In genomic region chr11:69272122-69272740, GRCm38 (mm10) we compare ENCODE assay signal across 10 mouse cellular contexts. TPM values are rescaled to one million over a fixed set of nuclear protein-coding genes. Genes with fewer than 3 reads are reported as not detected.
DNase-seq lines count a peak whose midpoint lies in the region; ATAC-seq lines count a peak whose summit lies in the region.
"Had no signal": no experiment of that assay in that cellular context is flagged by ENCODE, and none has a peak within 500 bp of the region (broad histone marks: within the 10 kb centered on the region; RNA-seq: fewer than 3 reads in every experiment).

No protein-coding gene starts in this region.

- no peak overlapping the region for H3K4me2 ChIP-seq in hindbrain, embryonic 14.5 days (replicated peaks)
- no peak overlapping the region for H3K4me2 ChIP-seq in hindbrain, embryonic 12.5 days (replicated peaks)
- no peak overlapping the region for H3K4me2 ChIP-seq in intestine, embryonic 16.5 days (ENCODE audit: low read depth, low read length)
- H3K4me2 ChIP-seq in limb, embryonic 11.5 days (ENCODE audit: low read depth, severe bottlenecking) = no peak overlapping the region

- H3K36me3 ChIP-seq in hindbrain, embryonic 14.5 days (replicated peaks; ENCODE audit: control insufficient read depth, insufficient read depth) = no peaks in the 10 kb centered on the region
- H3K36me3 ChIP-seq in hindbrain, embryonic 12.5 days = no peaks in the 10 kb centered on the region
- H3K36me3 ChIP-seq in embryonic facial prominence, embryonic 10.5 days (replicated peaks) = no peaks in the 10 kb centered on the region
- H3K36me3 ChIP-seq in intestine, embryonic 16.5 days (ENCODE audit: control insufficient read depth, insufficient read depth, low read length) = no peaks in the 10 kb centered on the region
- no peaks in the 10 kb centered on the region for H3K36me3 ChIP-seq in limb, embryonic 11.5 days (ENCODE audit: control insufficient read depth, insufficient read depth, low read length)

- no peaks in the 10 kb centered on the region for H3K9me3 ChIP-seq in hindbrain, embryonic 14.5 days (ENCODE audit: control insufficient read depth, low read length)
- no peaks in the 10 kb centered on the region for H3K9me3 ChIP-seq in hindbrain, embryonic 12.5 days (replicated peaks)
- H3K9me3 ChIP-seq in embryonic facial prominence, embryonic 10.5 days = no peaks in the 10 kb centered on the region
- H3K9me3 ChIP-seq in intestine, embryonic 16.5 days (ENCODE audit: control insufficient read depth, low read length) = no peaks in the 10 kb centered on the region
- H3K9me3 ChIP-seq in limb, embryonic 11.5 days (ENCODE audit: control insufficient read depth, low read length) = no peaks in the 10 kb centered on the region

- H3K4me3 ChIP-seq in hindbrain, embryonic 14.5 days (replicated peaks; ENCODE audit: low read length) = no peak overlapping the region
- H3K4me3 ChIP-seq in hindbrain, embryonic 12.5 days = no peak overlapping the region
- H3K4me3 ChIP-seq in embryonic facial prominence, embryonic 10.5 days = no peak overlapping the region
- H3K4me3 ChIP-seq in intestine, embryonic 16.5 days (ENCODE audit: low read length) = no peak overlapping the region
- no peak overlapping the region for H3K4me3 ChIP-seq in limb, embryonic 11.5 days (ENCODE audit: low read depth, low read length)
- H3K4me3 ChIP-seq: erythroblast, embryonic 14.5 days had no signal

- DNase-seq in hindbrain, embryonic 14.5 days (ENCODE audit: low spot score) = peak; percentile 91
- DNase-seq in adrenal gland, postnatal 10 days = peak; percentile 92
- peak; percentile 82 for DNase-seq in embryonic facial prominence, embryonic 10.5 days (ENCODE audit: low spot score)
- peak; percentile 90 for DNase-seq in limb, embryonic 11.5 days (ENCODE audit: low spot score)
- peak; percentile 59 for DNase-seq in retina, adult 2 months (ENCODE audit: low read depth, low spot score)
- DNase-seq in thymus, postnatal 25 days = peak; percentile 80

- no peak for ATAC-seq in hindbrain, embryonic 14.5 days (ENCODE audit: low FRiP score)
- ATAC-seq in hindbrain, embryonic 12.5 days (ENCODE audit: low FRiP score) = no peak
- peak; percentile 11; the same call in 1 of the 2 replicates for ATAC-seq in intestine, embryonic 16.5 days
- ATAC-seq in limb, embryonic 11.5 days (ENCODE audit: insufficient number of reproducible peaks, low FRiP score, low TSS enrichment, low read depth) = no peak

- no peaks in the 10 kb centered on the region for H3K27me3 ChIP-seq in hindbrain, embryonic 14.5 days (ENCODE audit: control insufficient read depth, insufficient read depth, low read length)
- H3K27me3 ChIP-seq in hindbrain, embryonic 12.5 days = peaks cover 7% of the 10 kb centered on the region; the same call in 1 of the 2 replicates
- peaks cover 29% of the 10 kb centered on the region for H3K27me3 ChIP-seq in embryonic facial prominence, embryonic 10.5 days (replicated peaks; ENCODE audit: low read depth, poor library complexity, severe bottlenecking)
- H3K27me3 ChIP-seq in intestine, embryonic 16.5 days (replicated peaks; ENCODE audit: control insufficient read depth, insufficient read depth, low read length) = no peaks in the 10 kb centered on the region
- H3K27me3 ChIP-seq in limb, embryonic 11.5 days (ENCODE audit: control insufficient read depth, insufficient read depth, low read length) = no peaks in the 10 kb centered on the region

- no peak overlapping the region for H3K9ac ChIP-seq in hindbrain, embryonic 14.5 days
- no peak overlapping the region for H3K9ac ChIP-seq in hindbrain, embryonic 12.5 days
- no peak overlapping the region for H3K9ac ChIP-seq in intestine, embryonic 16.5 days (ENCODE audit: low read depth, low read length)
- no peak overlapping the region for H3K9ac ChIP-seq in limb, embryonic 11.5 days (ENCODE audit: low read length)

- no peaks in the 10 kb centered on the region for H3K4me1 ChIP-seq in hindbrain, embryonic 14.5 days (replicated peaks; ENCODE audit: control insufficient read depth, insufficient read depth, low read length)
- H3K4me1 ChIP-seq in hindbrain, embryonic 12.5 days = peaks cover 5% of the 10 kb centered on the region; the same call in 1 of the 2 replicates
- H3K4me1 ChIP-seq in embryonic facial prominence, embryonic 10.5 days = peaks cover 10% of the 10 kb centered on the region
- H3K4me1 ChIP-seq in intestine, embryonic 16.5 days (ENCODE audit: control insufficient read depth, insufficient read depth, low read length) = no peaks in the 10 kb centered on the region
- H3K4me1 ChIP-seq in limb, embryonic 11.5 days (ENCODE audit: control insufficient read depth, insufficient read depth, low read length) = no peaks in the 10 kb centered on the region

- 39% methylated on average over 16 of the region's 16 CpGs for WGBS in hindbrain, embryonic 14.5 days
- WGBS in hindbrain, embryonic 12.5 days = 37% methylated on average over 16 of the region's 16 CpGs
- WGBS in embryonic facial prominence, embryonic 10.5 days = 38% methylated on average over 16 of the region's 16 CpGs
- WGBS in intestine, embryonic 16.5 days = 37% methylated on average over 16 of the region's 16 CpGs
- WGBS in limb, embryonic 11.5 days = 41% methylated on average over 16 of the region's 16 CpGs

- H3K27ac ChIP-seq in hindbrain, embryonic 14.5 days = no peak overlapping the region
- no peak overlapping the region for H3K27ac ChIP-seq in hindbrain, embryonic 12.5 days
- no peak overlapping the region for H3K27ac ChIP-seq in embryonic facial prominence, embryonic 10.5 days (replicated peaks)
- H3K27ac ChIP-seq in intestine, embryonic 16.5 days (ENCODE audit: low read length) = no peak overlapping the region
- H3K27ac ChIP-seq in limb, embryonic 11.5 days (replicated peaks; ENCODE audit: low read depth, low read length) = no peak overlapping the region

RNA-seq across cellular contexts. Expression of gene Gucy2e, which starts 35.4 kb away (rescaled TPM):
- polyA plus RNA-seq in hindbrain, embryonic 14.5 days (2014; fragmentation: Nextera tagmentation; extraction: Ambion mirVana) = 0.29 and 0.34 TPM in 2 replicates
- polyA plus RNA-seq in hindbrain, embryonic 12.5 days (2016; fragmentation: Nextera tagmentation; extraction: Ambion mirVana) = 0.04 and 0.13 TPM in 2 replicates
- total RNA-seq in adrenal gland, postnatal 10 days (2021) = not detected
- not detected in 2 replicates for polyA plus RNA-seq in embryonic facial prominence, embryonic 10.5 days (2016; fragmentation: Nextera tagmentation; extraction: Ambion mirVana)
- polyA plus RNA-seq in intestine, embryonic 16.5 days (2015; fragmentation: Nextera tagmentation; extraction: Ambion mirVana) = 0.02 and 0.07 TPM in 2 replicates
- not detected in 2 replicates for polyA plus RNA-seq in limb, embryonic 11.5 days (2014; fragmentation: Nextera tagmentation; extraction: Ambion mirVana)
- polyA plus RNA-seq: erythroblast, embryonic 14.5 days; stomach, embryonic 16.5 days had no signal

RNA-seq across cellular contexts. Expression of gene Cntrob, which starts 51.3 kb away (rescaled TPM):
- 11.0 and 12.3 TPM in 2 replicates for polyA plus RNA-seq in hindbrain, embryonic 14.5 days (2014; fragmentation: Nextera tagmentation; extraction: Ambion mirVana)
- polyA plus RNA-seq in hindbrain, embryonic 12.5 days (2016; fragmentation: Nextera tagmentation; extraction: Ambion mirVana) = 30.2 and 37.0 TPM in 2 replicates
- 10 to 100 TPM in 1 of 2 experiments, 1 to 10 TPM in 1; 7.8 to 12.6 TPM for total RNA-seq in adrenal gland, postnatal 10 days (2021)
- polyA plus RNA-seq in embryonic facial prominence, embryonic 10.5 days (2016; fragmentation: Nextera tagmentation; extraction: Ambion mirVana) = 34.1 and 37.3 TPM in 2 replicates
- polyA plus RNA-seq in intestine, embryonic 16.5 days (2015; fragmentation: Nextera tagmentation; extraction: Ambion mirVana) = 17.3 and 17.8 TPM in 2 replicates
- 23.4 and 24.5 TPM in 2 replicates for polyA plus RNA-seq in limb, embryonic 11.5 days (2014; fragmentation: Nextera tagmentation; extraction: Ambion mirVana)

RNA-seq across cellular contexts. Expression of gene Trappc1, which starts 51.5 kb away (rescaled TPM):
- polyA plus RNA-seq in hindbrain, embryonic 14.5 days (2014; fragmentation: Nextera tagmentation; extraction: Ambion mirVana) = 176 and 197 TPM in 2 replicates
- 165 and 191 TPM in 2 replicates for polyA plus RNA-seq in hindbrain, embryonic 12.5 days (2016; fragmentation: Nextera tagmentation; extraction: Ambion mirVana)
- total RNA-seq in adrenal gland, postnatal 10 days (2021) = 10 to 100 TPM; 75.1 to 78.6 TPM
- polyA plus RNA-seq in embryonic facial prominence, embryonic 10.5 days (2016; fragmentation: Nextera tagmentation; extraction: Ambion mirVana) = 152 and 159 TPM in 2 replicates
- polyA plus RNA-seq in intestine, embryonic 16.5 days (2015; fragmentation: Nextera tagmentation; extraction: Ambion mirVana) = 141 and 149 TPM in 2 replicates
- polyA plus RNA-seq in limb, embryonic 11.5 days (2014; fragmentation: Nextera tagmentation; extraction: Ambion mirVana) = 149 and 161 TPM in 2 replicates

RNA-seq across cellular contexts. Expression of gene Kcnab3, which starts 53.8 kb away (rescaled TPM):
- polyA plus RNA-seq in hindbrain, embryonic 14.5 days (2014; fragmentation: Nextera tagmentation; extraction: Ambion mirVana) = 4.3 and 4.7 TPM in 2 replicates
- 5.0 and 5.4 TPM in 2 replicates for polyA plus RNA-seq in hindbrain, embryonic 12.5 days (2016; fragmentation: Nextera tagmentation; extraction: Ambion mirVana)
- total RNA-seq in adrenal gland, postnatal 10 days (2021) = 1 to 10 TPM; 5.1 to 7.9 TPM
- 0.75 and 1.1 TPM in 2 replicates for polyA plus RNA-seq in embryonic facial prominence, embryonic 10.5 days (2016; fragmentation: Nextera tagmentation; extraction: Ambion mirVana)
- polyA plus RNA-seq in intestine, embryonic 16.5 days (2015; fragmentation: Nextera tagmentation; extraction: Ambion mirVana) = 1.7 and 2.4 TPM in 2 replicates
- 2.2 TPM in 2 replicates for polyA plus RNA-seq in limb, embryonic 11.5 days (2014; fragmentation: Nextera tagmentation; extraction: Ambion mirVana)
- polyA plus RNA-seq: erythroblast, embryonic 14.5 days had no signal
